Mouse (Mus musculus) MEL (cell line): Measurements from ENCODE around the gene Btbd1.

Experiments used
- POLR2A ChIP-seq, 2 experiments: IDR thresholded peaks; 2 replicates each; pipeline ENCODE4 v1.6.1; 2011 to 2012; ENCODE audit warnings: low read length in 2 of 2, mild to moderate bottlenecking in 2 of 2, control low read depth in 1 of 2, improper control_type of control experiment in 1 of 2, low read depth in 1 of 2, moderate library complexity in 1 of 2; ENCODE audit not compliant: control insufficient read depth in 1 of 2, insufficient read depth in 1 of 2, poor library complexity in 1 of 2
- POLR2AphosphoS2 ChIP-seq: IDR thresholded peaks from 2 replicates; pipeline ENCODE4 v1.6.1; 2011; ENCODE audit warnings: low read length, improper control_type of control experiment

DNA sequence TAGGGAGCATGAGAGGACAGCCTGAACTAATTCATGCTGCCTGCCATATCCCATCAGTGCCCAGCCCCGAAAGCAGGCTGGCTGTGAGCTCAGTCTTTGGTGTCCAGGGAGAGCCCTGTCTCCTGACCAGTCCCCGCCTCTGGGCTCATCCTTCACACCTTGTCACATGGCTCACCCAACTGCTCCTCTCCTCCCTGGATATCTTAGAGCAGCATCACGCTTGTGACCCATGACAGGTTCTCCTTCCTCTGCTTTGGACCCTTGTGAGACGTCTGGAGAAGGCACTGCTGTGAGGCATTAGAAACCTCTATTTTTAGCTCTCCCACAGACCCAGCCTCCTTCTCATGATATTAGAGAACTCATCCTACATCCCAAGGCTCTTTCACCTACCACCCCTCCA is 32.7 kb upstream of the Btbd1 start:
- no peak for TF ChIP-seq POLR2A (IDR thresholded peaks at IDR 0.05; ENCODE audit: control insufficient read depth in 1 of 2, insufficient read depth in 1 of 2, low read depth in 1 of 2, low read length in 2 of 2, poor library complexity in 1 of 2)
- no peak for TF ChIP-seq POLR2AphosphoS2
